Mouse (Mus musculus): ENCODE measurements around the gene Rab8b. TPM values are rescaled to one million over a fixed set of nuclear protein-coding genes. Genes with fewer than 3 reads are reported as not detected.

Rab8b gene
- polyA plus RNA-seq, 1 experiment from 2014 or later, result 16.9 TPM

- Histone ChIP-seq H3K36me3 (no peaks in the 10 kb centered on the region), H3K9me3 (no peaks in the 10 kb centered on the region), H3K9ac (replicated peaks) (no peak overlapping the region), H3K27me3 (no peaks in the 10 kb centered on the region), H3K27ac (no peak overlapping the region), H3K4me3 (replicated peaks) (no peak overlapping the region), H3K4me2 (no peak overlapping the region), H3K4me1 (replicated peaks) (no peaks in the 10 kb centered on the region; the same call in 1 of the 2 replicates)
- ATAC-seq (ENCODE audit: insufficient number of reproducible peaks, insufficient read depth, low FRiP score, low TSS enrichment, low read depth), result no peak
- 80% methylated on average over 19 of the region's 19 CpGs for WGBS
These were observed 14.7 kb upstream of the Rab8b start for GRCm38 (mm10) chr9:66933869-66934808.

GRCm38 (mm10) chr9:66930351-66930750 is 10.9 kb upstream of the Rab8b start:
- no peaks in the 10 kb centered on the region; the same call in 1 of the 2 replicates for H3K27me3 ChIP-seq
- no peak for ATAC-seq (ENCODE audit: insufficient number of reproducible peaks, insufficient read depth, low FRiP score, low TSS enrichment, low read depth)
- WGBS, result 52% methylated on average over 7 of the region's 7 CpGs

GRCm38 (mm10) chr9:66927696-66928402 is 8.4 kb upstream of the Rab8b start:
- H3K4me2 ChIP-seq, result no peak overlapping the region
- no peaks in the 10 kb centered on the region; the same call in 1 of the 2 replicates for H3K27me3 ChIP-seq
- H3K9me3 ChIP-seq, result no peaks in the 10 kb centered on the region
- no peak overlapping the region for H3K9ac ChIP-seq (replicated peaks)
- WGBS, result 82% methylated on average over 8 of the region's 8 CpGs
- no peaks in the 10 kb centered on the region for H3K36me3 ChIP-seq
- H3K4me3 ChIP-seq (replicated peaks), result no peak overlapping the region
- H3K4me1 ChIP-seq (replicated peaks), result no peaks in the 10 kb centered on the region; the same call in 1 of the 2 replicates
- no peak overlapping the region for H3K27ac ChIP-seq
- no peak for ATAC-seq (ENCODE audit: insufficient number of reproducible peaks, insufficient read depth, low FRiP score, low TSS enrichment, low read depth)

More at GRCm38 (mm10) chr9:66930351-66930750, 10.9 kb upstream of the Rab8b start:
- Histone ChIP-seq H3K4me2 (no peak overlapping the region), H3K36me3 (no peaks in the 10 kb centered on the region), H3K4me3 (replicated peaks) (no peak overlapping the region), H3K4me1 (replicated peaks) (no peaks in the 10 kb centered on the region; the same call in 1 of the 2 replicates), H3K9me3 (no peaks in the 10 kb centered on the region), H3K9ac (replicated peaks) (no peak overlapping the region), H3K27ac (no peak overlapping the region)

GRCm38 (mm10) chr9:66925853-66926252 is 6.4 kb upstream of the Rab8b start:
- H3K27me3 ChIP-seq, result no peaks in the 10 kb centered on the region; the same call in 1 of the 2 replicates
- no peak overlapping the region for H3K4me2 ChIP-seq
- no peaks in the 10 kb centered on the region for H3K36me3 ChIP-seq
- no peaks in the 10 kb centered on the region; the same call in 1 of the 2 replicates for H3K4me1 ChIP-seq (replicated peaks)
- no peak overlapping the region for H3K4me3 ChIP-seq (replicated peaks)
- no peaks in the 10 kb centered on the region for H3K9me3 ChIP-seq
- WGBS, result 77% methylated on average over 3 of the region's 3 CpGs
- ATAC-seq (ENCODE audit: insufficient number of reproducible peaks, insufficient read depth, low FRiP score, low TSS enrichment, low read depth), result no peak
- no peak overlapping the region for H3K27ac ChIP-seq
- H3K9ac ChIP-seq (replicated peaks), result no peak overlapping the region

GRCm38 (mm10) chr9:66922076-66922475 is 2.6 kb upstream of the Rab8b start:
- Histone ChIP-seq H3K36me3 (no peaks in the 10 kb centered on the region), H3K4me1 (replicated peaks) (peaks cover 16% of the 10 kb centered on the region), H3K4me3 (replicated peaks) (no peak overlapping the region), H3K9ac (replicated peaks) (no peak overlapping the region), H3K27me3 (no peaks in the 10 kb centered on the region; the same call in 1 of the 2 replicates), H3K9me3 (no peaks in the 10 kb centered on the region), H3K27ac (no peak overlapping the region), H3K4me2 (no peak overlapping the region)
- 95% methylated on average over 1 of the region's 1 CpGs for WGBS
- ATAC-seq (ENCODE audit: insufficient number of reproducible peaks, insufficient read depth, low FRiP score, low TSS enrichment, low read depth), result no peak

GRCm38 (mm10) chr9:66920488-66921279 is 1.2 kb upstream of the Rab8b start:
- ATAC-seq (ENCODE audit: insufficient number of reproducible peaks, insufficient read depth, low FRiP score, low TSS enrichment, low read depth), result no peak
- Histone ChIP-seq H3K4me1 (replicated peaks) (peaks cover 21% of the 10 kb centered on the region), H3K36me3 (no peaks in the 10 kb centered on the region), H3K27me3 (no peaks in the 10 kb centered on the region), H3K4me3 (replicated peaks) (peak overlapping the region; percentile 87), H3K9me3 (no peaks in the 10 kb centered on the region), H3K9ac (replicated peaks) (no peak overlapping the region; the same call in 1 of the 2 replicates), H3K27ac (no peak overlapping the region), H3K4me2 (peak overlapping the region; percentile 84)
- 3% methylated on average over 6 of the region's 6 CpGs for WGBS

GRCm38 (mm10) chr9:66919981-66920380 is 494 bp upstream of the Rab8b start:
- H3K4me1 ChIP-seq (replicated peaks), result peaks cover 21% of the 10 kb centered on the region
- no peaks in the 10 kb centered on the region for H3K36me3 ChIP-seq
- ATAC-seq (ENCODE audit: insufficient number of reproducible peaks, insufficient read depth, low FRiP score, low TSS enrichment, low read depth), result 0 out of 2 replicates have a peak, but pooled peaks have one; percentile 32
- H3K9ac ChIP-seq (replicated peaks), result peak overlapping the region; percentile 45; the same call in 1 of the 2 replicates
- no peaks in the 10 kb centered on the region for H3K27me3 ChIP-seq
- H3K4me3 ChIP-seq (replicated peaks), result peak overlapping the region; percentile 87
- WGBS, result 1% methylated on average over 14 of the region's 14 CpGs
- peak overlapping the region; percentile 84 for H3K4me2 ChIP-seq
- H3K9me3 ChIP-seq, result no peaks in the 10 kb centered on the region
- peak overlapping the region; percentile 84 for H3K27ac ChIP-seq

GRCm38 (mm10) chr9:66918672-66919330 is 686 bp downstream of the Rab8b start:
- H3K9me3 ChIP-seq, result no peaks in the 10 kb centered on the region
- H3K9ac ChIP-seq (replicated peaks), result peak overlapping the region; percentile 85
- 2% methylated on average over 27 of the region's 27 CpGs for WGBS
- peak overlapping the region; percentile 87 for H3K27ac ChIP-seq
- H3K4me3 ChIP-seq (replicated peaks), result peak overlapping the region; percentile 87
- no peaks in the 10 kb centered on the region for H3K36me3 ChIP-seq
- ATAC-seq (ENCODE audit: insufficient number of reproducible peaks, insufficient read depth, low FRiP score, low TSS enrichment, low read depth), result no peak
- H3K4me2 ChIP-seq, result peak overlapping the region; percentile 84
- H3K27me3 ChIP-seq, result no peaks in the 10 kb centered on the region
- peaks cover 21% of the 10 kb centered on the region for H3K4me1 ChIP-seq (replicated peaks)

- Histone ChIP-seq H3K4me2 (peak overlapping the region; percentile 84), H3K4me3 (replicated peaks) (no peak overlapping the region), H3K9me3 (no peaks in the 10 kb centered on the region), H3K27me3 (no peaks in the 10 kb centered on the region), H3K36me3 (no peaks in the 10 kb centered on the region), H3K4me1 (replicated peaks) (peaks cover 21% of the 10 kb centered on the region), H3K9ac (replicated peaks) (no peak overlapping the region), H3K27ac (no peak overlapping the region)
- ATAC-seq (ENCODE audit: insufficient number of reproducible peaks, insufficient read depth, low FRiP score, low TSS enrichment, low read depth), result no peak
- WGBS, result 85% methylated on average over 1 of the region's 1 CpGs
These were observed 1.6 kb downstream of the Rab8b start for GRCm38 (mm10) chr9:66917892-66918255.

GRCm38 (mm10) chr9:66917216-66917891 is 2.1 kb downstream of the Rab8b start:
- Histone ChIP-seq H3K4me3 (replicated peaks) (no peak overlapping the region), H3K36me3 (no peaks in the 10 kb centered on the region), H3K9me3 (no peaks in the 10 kb centered on the region), H3K4me1 (replicated peaks) (peaks cover 21% of the 10 kb centered on the region), H3K27ac (no peak overlapping the region), H3K9ac (replicated peaks) (no peak overlapping the region), H3K4me2 (no peak overlapping the region), H3K27me3 (no peaks in the 10 kb centered on the region)
- WGBS, result 86% methylated on average over 8 of the region's 8 CpGs
- ATAC-seq (ENCODE audit: insufficient number of reproducible peaks, insufficient read depth, low FRiP score, low TSS enrichment, low read depth), result no peak

All from limb, embryonic 12.5 days (tissue).